Mouse (Mus musculus): ENCODE data around the gene Fam187b. TPM values are rescaled to one million over a fixed set of nuclear protein-coding genes. Genes with fewer than 3 reads are reported as not detected.

The Fam187b gene
- polyA plus RNA-seq, 1 experiment = 0.38 TPM

DNA sequence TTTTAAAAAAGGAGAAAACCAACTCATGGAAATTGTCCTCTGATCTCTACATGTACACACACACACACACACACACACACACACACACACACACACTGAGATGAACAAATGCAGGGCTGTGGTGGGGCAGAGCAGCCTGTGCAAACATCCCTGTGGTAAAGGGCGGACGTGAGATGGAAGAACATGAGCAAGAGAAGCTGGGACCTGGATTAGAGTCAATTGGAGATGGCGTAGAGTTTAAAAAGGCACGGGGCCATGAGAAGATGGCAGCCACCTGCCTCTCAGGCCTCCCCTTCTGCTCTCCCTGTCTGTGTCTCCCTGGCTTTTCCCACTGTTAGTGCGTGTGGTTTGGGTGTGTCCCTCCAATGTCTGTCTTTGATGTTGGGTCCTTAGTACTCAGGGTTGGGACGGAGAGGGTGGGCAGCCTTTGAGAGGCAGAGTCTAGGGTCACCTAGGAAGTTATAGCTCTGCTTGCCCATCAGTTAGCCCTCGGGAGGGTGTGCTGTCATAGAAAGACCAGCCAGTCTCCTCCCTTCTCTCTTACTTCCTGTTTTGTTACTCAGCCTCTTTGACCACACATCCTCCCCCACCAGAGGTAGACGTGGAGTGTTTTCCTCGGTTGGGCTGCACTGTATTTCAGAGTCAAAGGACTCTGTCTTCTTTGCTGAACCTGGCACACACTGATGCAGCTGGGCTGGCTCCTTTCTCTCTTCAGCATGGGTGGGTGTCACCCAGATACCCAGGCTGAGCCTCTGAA, 60.0 kb downstream of the Fam187b start:
- Histone ChIP-seq H3K4me3 (ENCODE audit: insufficient read depth, low read length) (no peak overlapping the region), H3K4me1 (ENCODE audit: control insufficient read depth, insufficient read depth, low read length) (no peaks in the 10 kb centered on the region), H3K27ac (ENCODE audit: insufficient read depth, low read length) (no peak overlapping the region)
- TF ChIP-seq CTCF (IDR thresholded peaks at IDR 0.05; ENCODE audit: extremely low read depth, insufficient read depth, low read length) = no peak
- TF ChIP-seq POLR2A (IDR thresholded peaks at IDR 0.05; ENCODE audit: extremely low read depth, insufficient read depth, low read length) = no peak

DNA sequence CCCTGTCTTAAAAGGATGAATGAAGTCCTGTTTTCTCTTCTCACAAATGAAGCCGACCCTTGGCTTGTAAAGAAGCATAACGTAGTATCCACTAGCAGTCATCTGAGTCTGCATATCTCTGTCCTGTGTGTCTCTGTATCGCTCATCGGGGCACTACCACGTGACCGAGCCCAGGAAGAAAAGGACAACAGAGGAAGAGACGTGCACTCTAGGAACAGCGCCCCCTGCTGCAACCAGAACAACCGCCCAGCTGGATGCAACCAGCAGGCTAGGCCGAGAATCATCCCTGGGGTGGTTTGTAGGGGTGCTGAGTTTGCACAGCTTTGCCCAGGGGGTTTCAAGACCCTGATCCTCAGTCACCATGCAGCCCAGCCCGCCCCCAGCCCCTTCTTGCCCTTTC, 61.2 kb downstream of the Fam187b start:
- H3K4me1 ChIP-seq (ENCODE audit: control insufficient read depth, insufficient read depth, low read length) = no peaks in the 10 kb centered on the region
- no peak overlapping the region for H3K27ac ChIP-seq (ENCODE audit: insufficient read depth, low read length)
- TF ChIP-seq CTCF (IDR thresholded peaks at IDR 0.05; ENCODE audit: extremely low read depth, insufficient read depth, low read length) (0 out of 2 replicates have a peak, but pooled peaks have one; percentile 19), POLR2A (IDR thresholded peaks at IDR 0.05; ENCODE audit: extremely low read depth, insufficient read depth, low read length) (no peak)
- no peak overlapping the region for H3K4me3 ChIP-seq (ENCODE audit: insufficient read depth, low read length)

DNA sequence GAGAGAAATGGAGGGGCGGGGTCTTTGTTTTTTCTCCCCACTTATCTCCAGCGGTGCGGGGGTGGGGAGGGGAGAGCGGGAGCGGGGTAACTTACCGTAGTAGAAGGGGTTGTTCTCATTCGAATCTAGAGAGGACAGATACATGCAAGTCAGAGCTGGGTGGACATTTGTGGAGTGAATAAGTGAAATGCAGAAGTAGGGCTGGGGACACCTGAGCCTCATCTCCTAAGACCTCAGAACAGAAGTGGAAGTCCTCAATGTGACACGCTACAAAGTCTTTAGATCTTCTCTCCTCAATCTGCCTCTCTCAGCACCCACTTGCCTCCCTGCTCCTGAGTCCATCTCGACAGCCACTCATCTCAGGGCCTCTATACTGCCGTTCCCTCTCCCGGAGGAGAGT, 61.7 kb downstream of the Fam187b start:
- Histone ChIP-seq H3K27ac (ENCODE audit: insufficient read depth, low read length) (no peak overlapping the region), H3K4me3 (ENCODE audit: insufficient read depth, low read length) (no peak overlapping the region)
- no peak for TF ChIP-seq POLR2A (IDR thresholded peaks at IDR 0.05; ENCODE audit: extremely low read depth, insufficient read depth, low read length)
- no peak for TF ChIP-seq CTCF (IDR thresholded peaks at IDR 0.05; ENCODE audit: extremely low read depth, insufficient read depth, low read length)

DNA sequence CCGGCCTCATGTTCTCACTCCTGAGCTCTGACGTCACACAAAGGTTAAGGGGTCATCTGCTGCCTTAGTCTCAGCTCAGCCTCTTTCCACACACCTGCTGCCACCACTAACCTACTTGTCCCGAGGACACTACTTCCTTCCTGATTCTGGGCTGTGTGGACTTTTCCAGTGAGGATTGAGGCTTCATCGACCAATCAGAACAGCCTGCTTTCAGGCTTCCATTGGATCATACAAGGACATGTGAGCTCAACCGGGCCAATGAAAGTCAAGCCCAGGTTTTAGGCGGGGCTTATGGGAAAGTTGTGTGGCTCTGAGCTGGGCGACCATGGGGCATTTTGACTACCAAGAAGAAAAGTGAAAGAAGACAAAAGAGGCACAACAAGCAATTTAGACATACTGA, 63.3 kb downstream of the Fam187b start:
- H3K4me3 ChIP-seq (ENCODE audit: insufficient read depth, low read length) = no peak overlapping the region
- no peaks in the 10 kb centered on the region for H3K4me1 ChIP-seq (ENCODE audit: control insufficient read depth, insufficient read depth, low read length)
- H3K27ac ChIP-seq (ENCODE audit: insufficient read depth, low read length) = no peak overlapping the region
- TF ChIP-seq POLR2A (IDR thresholded peaks at IDR 0.05; ENCODE audit: extremely low read depth, insufficient read depth, low read length) (no peak), CTCF (IDR thresholded peaks at IDR 0.05; ENCODE audit: extremely low read depth, insufficient read depth, low read length) (no peak)

More for the DNA sequence above, 61.7 kb downstream of the Fam187b start:
- H3K4me1 ChIP-seq (ENCODE audit: control insufficient read depth, insufficient read depth, low read length) = no peaks in the 10 kb centered on the region

DNA sequence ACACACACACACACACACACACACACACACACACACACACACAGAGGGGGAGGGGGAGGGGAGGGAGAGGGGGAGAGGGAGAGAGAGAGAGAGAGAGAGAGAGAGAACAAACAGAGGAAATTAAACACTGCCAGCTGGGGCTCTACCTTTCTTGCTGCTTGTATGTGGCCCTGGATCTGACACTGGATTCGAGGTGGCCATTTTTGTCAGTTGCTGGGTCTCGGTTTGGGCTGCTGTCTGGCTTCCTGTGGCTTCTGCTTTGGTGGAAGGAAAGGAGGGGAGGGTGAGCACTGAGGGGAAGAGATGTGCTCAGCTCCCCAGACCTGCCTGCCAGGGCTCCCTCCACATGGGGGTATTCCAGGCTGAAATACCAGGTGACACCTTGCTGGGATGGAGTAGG, 64.1 kb downstream of the Fam187b start:
- no peak for TF ChIP-seq POLR2A (IDR thresholded peaks at IDR 0.05; ENCODE audit: extremely low read depth, insufficient read depth, low read length)
- no peak for TF ChIP-seq CTCF (IDR thresholded peaks at IDR 0.05; ENCODE audit: extremely low read depth, insufficient read depth, low read length)
- no peak overlapping the region for H3K4me3 ChIP-seq (ENCODE audit: insufficient read depth, low read length)
- H3K4me1 ChIP-seq (ENCODE audit: control insufficient read depth, insufficient read depth, low read length) = no peaks in the 10 kb centered on the region
- no peak overlapping the region for H3K27ac ChIP-seq (ENCODE audit: insufficient read depth, low read length)

GRCm38 (mm10) chr7:31039011-31039410, 65.4 kb downstream of the Fam187b start:
- Histone ChIP-seq H3K27ac (ENCODE audit: insufficient read depth, low read length) (no peak overlapping the region), H3K4me3 (ENCODE audit: insufficient read depth, low read length) (no peak overlapping the region), H3K4me1 (ENCODE audit: control insufficient read depth, insufficient read depth, low read length) (no peaks in the 10 kb centered on the region)
- TF ChIP-seq POLR2A (IDR thresholded peaks at IDR 0.05; ENCODE audit: extremely low read depth, insufficient read depth, low read length) (no peak), CTCF (IDR thresholded peaks at IDR 0.05; ENCODE audit: extremely low read depth, insufficient read depth, low read length) (no peak)

Other genes with a start within 250 kb of the Fam187b start
- 189 and 190 TPM in 2 replicates for gene Tmem147, start 244.2 kb upstream of the Fam187b start, polyA plus RNA-seq (2012; rRNA removed)
- gene Gapdhs, start 230.1 kb upstream of the Fam187b start, polyA plus RNA-seq (2012; rRNA removed) = not detected in 2 replicates
- 8.4 and 8.6 TPM in 2 replicates for gene Sbsn, start 222.3 kb upstream of the Fam187b start, polyA plus RNA-seq (2012; rRNA removed)
- 3.3 and 9.6 TPM in 2 replicates for gene Dmkn, start 210.0 kb upstream of the Fam187b start, polyA plus RNA-seq (2012; rRNA removed)
- not detected in 2 replicates for gene Krtdap, start 185.9 kb upstream of the Fam187b start, polyA plus RNA-seq (2012; rRNA removed)
- gene Ffar2, start 150.0 kb upstream of the Fam187b start, polyA plus RNA-seq (2012; rRNA removed) = 0.09 and 0.38 TPM in 2 replicates
- 0.13 TPM in 1 of 2 replicates, not detected in the other for gene Ffar3, start 117.6 kb upstream of the Fam187b start, polyA plus RNA-seq (2012; rRNA removed)
- 0.02 TPM in 1 of 2 replicates, not detected in the other for gene Ffar1, start 112.2 kb upstream of the Fam187b start, polyA plus RNA-seq (2012; rRNA removed)
- 0.15 and 0.83 TPM in 2 replicates for gene Cd22, start 93.4 kb upstream of the Fam187b start, polyA plus RNA-seq (2012; rRNA removed)
- 412 and 613 TPM in 2 replicates for gene Mag, start 58.9 kb upstream of the Fam187b start, polyA plus RNA-seq (2012; rRNA removed)
- gene Hamp2, start 49.1 kb upstream of the Fam187b start, polyA plus RNA-seq (2012; rRNA removed) = not detected in 2 replicates
- not detected in 2 replicates for gene Hamp, start 29.8 kb upstream of the Fam187b start, polyA plus RNA-seq (2012; rRNA removed)
- 202 and 241 TPM in 2 replicates for gene Usf2, start 17.0 kb upstream of the Fam187b start, polyA plus RNA-seq (2012; rRNA removed)
- 10.2 and 11.3 TPM in 2 replicates for gene Lsr, start 326 bp upstream of the Fam187b start, polyA plus RNA-seq (2012; rRNA removed)
- gene Fxyd5, start 68.7 kb downstream of the Fam187b start, polyA plus RNA-seq (2012; rRNA removed) = 52.7 and 62.8 TPM in 2 replicates
- 378 and 426 TPM in 2 replicates for gene Fxyd7, start 77.7 kb downstream of the Fam187b start, polyA plus RNA-seq (2012; rRNA removed)
- 141 and 156 TPM in 2 replicates for gene Fxyd1, start 83.4 kb downstream of the Fam187b start, polyA plus RNA-seq (2012; rRNA removed)
- gene Lgi4, start 85.6 kb downstream of the Fam187b start, polyA plus RNA-seq (2012; rRNA removed) = 35.6 and 37.5 TPM in 2 replicates
- gene Fxyd3, start 102.9 kb downstream of the Fam187b start, polyA plus RNA-seq (2012; rRNA removed) = 0.59 and 1.0 TPM in 2 replicates
- 4.2 and 4.9 TPM in 2 replicates for gene Hpn, start 141.5 kb downstream of the Fam187b start, polyA plus RNA-seq (2012; rRNA removed)
- 1,195 and 1,252 TPM in 2 replicates for gene Scn1b, start 153.2 kb downstream of the Fam187b start, polyA plus RNA-seq (2012; rRNA removed)
- 183 and 188 TPM in 2 replicates for gene Gramd1a, start 182.1 kb downstream of the Fam187b start, polyA plus RNA-seq (2012; rRNA removed)